Mouse (Mus musculus) WW6 (cell line): Measurements from ENCODE around the gene Clasp2.

Experiments
- DNase-seq: peaks from one replicate; pipeline ENCODE4 v3.0.0-alpha.2; 2013; ENCODE audit warnings: low read depth, low spot score

Clasp2 gene

DNA sequence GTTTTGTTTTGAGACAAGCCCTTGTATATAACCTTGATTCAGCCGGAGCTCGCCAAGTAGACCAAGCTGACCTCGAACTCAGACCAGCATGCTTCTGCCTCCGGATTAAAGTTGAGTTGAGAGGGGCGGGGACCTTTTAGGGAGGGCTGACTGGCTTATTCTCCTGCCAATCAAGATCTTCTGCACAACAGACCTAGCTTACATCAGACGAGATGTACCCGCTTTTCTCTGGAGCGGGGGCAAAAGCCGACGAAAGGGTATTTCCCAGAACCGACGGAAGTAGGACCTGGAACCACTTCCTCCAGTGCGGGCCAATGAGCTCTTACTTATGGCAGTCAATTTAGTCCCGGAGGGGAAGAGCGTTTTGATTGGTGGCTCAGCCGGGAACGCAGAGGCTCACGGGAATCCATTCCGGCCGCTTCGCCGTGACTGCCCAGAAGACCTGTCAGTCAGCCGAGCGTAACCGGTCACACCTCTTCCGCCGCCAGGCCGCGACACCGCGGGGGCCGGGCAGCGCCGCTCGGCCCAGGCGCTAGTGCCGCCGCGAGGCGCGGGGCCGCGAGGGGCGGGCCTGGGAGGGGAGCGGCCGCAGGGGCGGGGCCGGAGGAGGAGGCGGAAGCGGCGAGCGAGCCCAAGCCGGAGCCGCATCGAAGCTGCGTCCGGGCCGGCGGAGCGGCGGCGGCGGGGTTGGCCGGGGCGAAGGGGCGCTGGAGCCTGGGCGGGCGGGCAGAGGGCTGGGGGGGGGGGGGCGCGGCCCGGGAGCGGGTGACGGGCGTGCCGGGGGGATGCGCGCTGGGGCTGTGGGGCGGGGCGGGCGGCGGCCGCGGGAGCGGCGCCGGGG lies 189.5 kb downstream of the Clasp2 start, which contains the start of gene Ubp1:
Gene Ubp1, plus strand, starts transcription at position 401 of the 841 bp plus-strand sequence.
- DNase-seq = peak; percentile 94

DNA sequence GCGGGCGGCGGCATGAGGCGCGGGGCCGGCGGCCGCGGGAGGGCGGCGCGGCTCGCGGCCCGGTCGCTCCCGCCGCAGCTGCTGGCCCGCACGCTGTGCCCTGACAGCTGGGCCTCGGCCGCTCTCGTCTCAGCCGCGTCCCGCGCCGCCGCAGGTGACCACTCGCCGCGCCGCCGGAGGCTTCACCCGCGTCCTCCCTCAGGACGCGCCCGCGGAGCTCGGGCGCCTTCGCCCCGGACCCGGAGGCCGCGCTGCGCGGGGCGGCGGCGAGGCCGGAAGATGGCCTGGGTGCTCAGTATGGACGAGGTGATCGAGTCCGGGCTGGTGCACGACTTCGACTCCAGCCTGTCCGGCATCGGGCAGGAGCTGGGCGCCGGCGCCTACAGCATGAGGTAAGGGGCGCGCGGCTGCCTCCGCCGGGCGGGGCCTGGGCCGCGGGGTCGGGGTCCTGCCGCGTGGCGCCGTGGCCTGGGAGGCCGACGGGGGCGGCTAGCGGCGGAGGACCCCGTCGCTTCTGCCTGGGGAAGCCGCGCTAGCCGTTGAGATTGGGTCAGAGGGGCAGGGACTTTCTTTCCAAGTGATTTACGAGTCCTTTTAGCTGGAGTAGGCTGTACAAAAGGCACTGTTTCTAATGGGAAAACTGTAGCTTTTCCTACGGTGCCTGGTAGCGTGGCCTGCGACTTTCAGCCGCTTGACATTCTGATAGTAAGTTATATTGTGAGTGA lies 190.3 kb downstream of the Clasp2 start:
- DNase-seq = no peak

DNA sequence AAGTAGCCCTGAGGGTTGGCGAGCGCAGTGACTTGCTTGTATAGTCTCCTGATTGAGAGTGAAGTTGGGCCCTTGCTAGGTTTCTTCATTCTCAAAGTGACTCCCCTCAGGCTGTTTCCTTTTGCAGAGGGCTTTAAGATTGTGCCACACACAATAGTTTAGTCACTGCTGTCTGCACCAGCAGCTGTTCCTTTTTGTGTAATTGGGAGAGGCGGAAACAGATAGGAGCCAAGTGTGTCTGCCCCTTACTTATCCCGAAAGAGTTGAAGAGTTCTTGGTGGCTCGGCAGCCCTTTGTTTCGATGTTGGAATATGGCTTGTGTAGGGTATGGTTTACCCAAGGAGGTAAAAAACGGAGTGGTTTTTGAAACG lies 190.8 kb downstream of the Clasp2 start:
- no peak for DNase-seq

DNA sequence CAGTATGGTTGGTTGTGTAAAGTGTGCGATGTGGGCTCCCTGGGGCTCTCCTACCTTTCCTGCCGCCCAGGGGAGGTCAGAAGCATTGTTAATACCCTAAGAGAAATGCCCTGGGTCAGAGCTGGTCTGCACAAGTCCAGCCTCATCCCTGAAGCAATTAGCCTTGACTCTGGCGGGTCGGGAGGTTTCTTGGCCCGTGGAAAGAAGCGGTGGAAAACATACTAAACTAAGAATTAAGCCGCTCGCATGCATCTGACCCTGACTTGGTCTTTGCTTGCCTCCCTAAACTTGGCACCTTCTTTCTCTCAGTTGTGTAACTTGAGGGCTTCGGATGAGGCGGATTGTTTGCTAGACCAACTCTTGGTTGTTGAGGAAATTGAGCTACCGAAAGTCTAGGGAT lies 191.2 kb downstream of the Clasp2 start:
- no peak for DNase-seq

DNA sequence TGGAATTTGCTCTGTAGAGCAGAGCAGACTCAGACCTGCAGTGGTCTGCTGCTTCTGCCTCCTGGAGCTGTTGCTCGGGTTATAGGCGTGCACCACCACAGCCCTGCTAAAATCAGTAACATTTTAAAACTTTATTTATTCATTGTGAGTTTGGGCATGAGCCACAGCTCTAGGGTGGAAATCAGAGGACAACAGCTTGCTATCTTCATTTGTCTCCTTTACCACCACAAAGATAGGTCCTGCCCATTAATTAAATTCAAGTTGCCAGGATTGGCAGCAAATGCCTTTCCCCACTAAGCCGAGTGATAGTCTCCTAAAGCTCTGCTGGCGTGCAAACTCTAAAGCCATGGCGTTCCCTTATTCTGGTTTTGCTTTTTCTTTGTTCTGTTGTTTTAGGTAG lies 194.4 kb downstream of the Clasp2 start:
- DNase-seq = no peak

DNA sequence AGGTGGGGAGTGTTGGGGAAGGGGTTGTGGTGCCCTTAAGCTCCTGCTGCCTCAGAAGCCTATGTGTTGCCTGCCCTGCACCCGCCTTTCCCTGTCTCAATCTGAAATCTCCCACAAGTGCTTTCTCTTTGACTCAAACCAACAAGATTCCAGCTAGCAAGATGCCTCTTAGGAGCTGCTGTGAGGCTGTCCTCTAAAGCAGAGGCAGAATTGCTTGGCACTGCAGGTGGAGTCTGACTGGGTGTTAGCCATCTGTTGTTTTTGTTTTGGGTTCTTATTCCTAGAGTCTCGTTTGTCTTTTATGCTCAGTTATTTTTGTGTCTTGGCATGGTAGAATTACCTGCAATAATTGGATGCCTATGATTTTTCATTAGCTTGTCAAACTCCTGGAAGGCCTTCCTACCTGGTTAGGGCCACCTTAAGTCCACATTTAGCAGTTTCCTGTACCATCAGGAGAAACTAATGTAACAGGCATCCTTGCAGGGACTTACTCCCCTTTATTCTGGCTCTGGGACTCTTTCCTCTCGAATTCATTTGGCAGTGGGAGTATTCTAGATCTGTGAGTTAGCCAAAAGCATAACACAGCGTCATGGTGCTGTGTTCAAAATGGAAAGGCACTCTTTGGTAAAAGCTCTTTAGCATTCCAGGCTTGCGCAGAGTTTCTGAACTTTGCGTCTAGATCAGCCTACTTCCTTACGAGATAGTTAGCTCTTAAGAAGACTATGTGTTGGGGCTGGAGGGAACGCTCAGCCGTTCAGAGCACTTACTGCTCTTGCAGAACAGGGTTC lies 198.0 kb downstream of the Clasp2 start:
- no peak for DNase-seq

DNA sequence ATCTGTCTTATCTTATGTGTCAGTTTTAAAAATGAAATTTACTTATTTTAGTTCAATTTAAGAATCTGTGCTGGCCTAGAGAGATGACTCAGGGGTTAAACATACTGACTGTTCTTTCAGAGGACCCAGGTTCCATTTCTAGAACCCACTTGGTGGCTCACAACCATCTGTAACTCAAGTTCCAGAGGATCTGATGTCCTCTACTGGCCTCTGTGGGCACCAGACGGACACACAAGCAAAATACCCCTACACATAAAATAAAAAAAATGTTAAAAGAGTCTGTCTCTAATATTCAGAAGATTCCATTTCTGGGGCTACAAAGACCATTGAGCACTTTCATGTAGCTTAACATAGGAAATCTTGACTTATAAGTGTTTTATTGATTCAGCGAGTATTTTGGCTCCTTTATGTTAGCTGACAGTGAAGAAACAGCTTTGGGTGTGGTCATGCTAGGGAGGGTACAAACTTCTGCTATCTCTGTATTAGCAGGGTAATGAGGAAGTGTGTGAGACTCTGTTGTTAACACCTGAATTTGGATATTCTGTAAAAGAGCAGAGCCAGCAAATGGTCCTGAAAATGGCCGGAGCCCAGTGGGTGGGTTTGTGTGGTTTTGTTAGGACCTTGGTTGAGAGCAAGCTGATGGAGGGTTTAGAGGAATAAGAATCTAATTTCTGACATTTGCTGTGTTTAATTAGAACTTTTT lies 200.0 kb downstream of the Clasp2 start:
- DNase-seq = no peak

DNA sequence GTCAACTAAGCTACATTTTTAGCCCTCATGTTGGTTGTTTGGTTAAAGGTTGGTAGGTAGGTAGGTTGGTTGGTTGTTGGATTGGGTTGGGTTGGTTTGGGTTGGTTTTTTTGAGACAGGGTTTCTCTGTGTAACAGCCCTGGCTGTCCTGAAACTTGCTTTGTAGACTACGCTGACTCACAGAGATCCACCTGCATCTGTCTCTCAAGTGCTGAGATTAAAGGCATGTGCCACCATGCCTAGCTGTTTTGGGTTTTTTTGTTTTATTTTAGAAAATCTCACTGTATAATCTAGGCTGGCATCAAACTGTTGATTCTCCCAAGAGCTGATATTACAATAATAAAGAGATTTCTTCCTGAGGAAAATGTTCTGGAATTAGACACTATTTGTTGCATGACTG lies 202.1 kb downstream of the Clasp2 start:
- no peak for DNase-seq

DNA sequence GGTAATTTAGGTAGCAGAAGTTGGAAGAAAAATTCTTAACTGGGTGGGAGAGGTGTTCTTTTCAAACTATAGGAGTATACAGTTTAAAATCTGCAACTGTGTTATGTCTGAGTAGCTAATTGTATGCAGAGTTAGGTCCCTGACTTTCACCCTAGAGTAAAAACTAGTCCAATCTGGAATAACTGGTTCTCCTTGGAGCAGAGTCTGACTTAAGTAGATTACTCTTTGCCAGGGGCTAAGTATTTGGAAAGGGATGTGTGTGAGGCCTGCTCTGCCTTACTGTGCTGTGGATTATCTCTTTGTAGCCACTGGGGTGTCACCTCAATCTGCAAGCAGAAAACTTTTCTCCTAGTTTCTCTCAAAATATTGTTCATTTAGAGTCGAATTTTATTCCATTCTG lies 205.9 kb downstream of the Clasp2 start:
- no peak for DNase-seq

DNA sequence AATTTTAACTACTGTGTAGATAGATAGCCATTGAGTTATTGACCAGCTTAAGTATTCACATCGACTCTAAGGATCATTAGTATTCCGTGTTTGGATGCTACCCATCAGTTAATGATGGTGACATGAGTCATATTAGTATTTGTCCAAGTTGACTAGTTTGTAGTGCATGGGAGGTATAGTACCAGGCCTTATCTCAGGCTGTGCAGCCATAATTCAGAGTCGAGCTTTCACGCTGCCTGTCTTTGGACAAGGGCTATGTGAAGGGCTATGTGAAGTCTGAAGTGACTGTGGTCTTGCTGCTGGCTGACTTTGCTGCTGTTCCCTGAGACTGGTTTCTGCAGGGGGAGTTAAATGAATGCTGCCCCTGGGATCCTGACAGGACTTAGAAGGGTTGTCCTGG lies 216.5 kb downstream of the Clasp2 start:
- DNase-seq = no peak

DNA sequence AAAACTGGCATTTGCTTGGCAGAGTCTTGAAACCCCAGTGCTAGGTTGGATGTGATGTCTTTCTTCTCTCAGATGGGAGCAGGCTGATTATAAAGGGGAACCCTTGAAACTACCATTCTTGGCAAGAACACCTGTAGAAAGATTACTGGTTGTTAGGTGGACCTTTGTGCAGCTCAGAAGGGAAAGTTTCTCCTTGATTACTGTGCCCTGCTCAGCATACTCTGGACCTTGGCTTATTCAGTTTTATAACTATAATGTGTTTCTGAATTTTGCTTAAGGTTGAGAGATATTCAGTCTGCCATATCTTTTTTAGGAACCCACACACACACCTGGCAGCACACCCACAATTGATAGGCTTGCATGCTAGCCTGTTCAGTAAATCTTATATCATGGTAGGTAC lies 222.4 kb downstream of the Clasp2 start:
- no peak for DNase-seq

DNA sequence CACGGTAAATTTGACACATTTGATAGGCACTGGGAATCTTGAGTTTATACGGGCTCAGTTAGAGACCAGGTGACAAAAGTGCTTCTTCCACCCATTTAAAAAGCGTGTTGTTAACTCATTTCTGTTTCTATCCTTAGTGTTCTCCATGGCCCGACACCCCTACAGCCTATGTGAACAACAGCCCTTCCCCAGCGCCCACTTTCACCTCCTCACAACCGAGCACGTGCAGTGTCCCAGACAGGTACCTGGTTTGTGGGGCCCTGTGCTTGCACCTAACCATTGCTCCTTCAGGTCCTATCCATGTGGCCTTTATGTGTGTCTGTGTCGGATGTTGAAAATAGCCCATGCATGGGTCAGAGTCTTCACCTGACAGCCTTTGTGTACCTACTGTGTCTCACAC lies 223.1 kb downstream of the Clasp2 start:
- no peak for DNase-seq

DNA sequence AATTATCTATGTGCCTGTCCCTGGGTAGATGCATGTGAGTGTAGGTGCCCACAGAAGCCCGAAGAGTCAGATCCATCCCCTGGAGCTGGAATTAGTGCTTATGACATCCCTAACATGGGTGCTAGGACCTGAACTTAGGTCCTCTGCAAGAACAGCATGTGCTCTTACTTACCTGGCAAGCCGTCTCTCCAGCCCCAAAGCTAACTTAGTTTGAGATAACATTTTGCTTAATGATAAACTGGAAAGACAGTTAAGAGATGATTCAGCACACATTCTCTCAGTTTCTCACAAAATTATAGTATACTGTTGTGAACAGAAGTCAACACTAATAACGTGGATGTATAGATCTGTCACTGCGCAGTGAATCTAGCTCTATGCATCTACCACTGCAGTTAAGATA lies 225.6 kb downstream of the Clasp2 start:
- DNase-seq = no peak

DNA sequence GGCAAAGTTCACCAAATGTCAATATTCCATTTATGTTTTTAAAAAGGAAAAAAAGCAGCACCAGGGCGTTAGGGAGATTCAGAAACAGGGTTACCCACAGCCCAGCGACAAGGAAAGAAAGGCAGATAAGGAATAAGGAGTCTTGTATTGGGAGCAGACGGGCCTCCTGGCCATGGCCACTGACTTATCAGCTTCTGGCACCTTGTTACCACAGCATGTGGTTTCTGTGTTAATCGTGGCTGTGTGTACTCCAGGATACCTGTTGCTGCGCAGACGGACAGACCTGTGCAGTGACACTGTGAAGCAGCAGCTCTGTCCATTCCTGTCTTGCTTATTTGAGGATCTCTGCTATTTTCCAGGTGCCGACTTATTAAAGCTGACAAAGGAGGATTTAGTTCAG lies 227.7 kb downstream of the Clasp2 start:
- DNase-seq = no peak
